Mouse (Mus musculus) liver, adult 2 months (tissue): ENCODE results near the gene Cd34.

Experiments
- CTCF ChIP-seq: fragments of 200-500 bp; IDR thresholded peaks from 2 replicates; pipeline ENCODE4 v1.5.1; 2011; ENCODE audit warnings: low read depth, low read length, control low read depth
- POLR2A ChIP-seq: fragments of 200-500 bp; IDR thresholded peaks from 2 replicates; pipeline ENCODE4 v1.6.1; 2011; ENCODE audit warnings: low read length, control low read depth; ENCODE audit not compliant: insufficient read depth; ENCODE audit errors: extremely low read depth

DNA sequence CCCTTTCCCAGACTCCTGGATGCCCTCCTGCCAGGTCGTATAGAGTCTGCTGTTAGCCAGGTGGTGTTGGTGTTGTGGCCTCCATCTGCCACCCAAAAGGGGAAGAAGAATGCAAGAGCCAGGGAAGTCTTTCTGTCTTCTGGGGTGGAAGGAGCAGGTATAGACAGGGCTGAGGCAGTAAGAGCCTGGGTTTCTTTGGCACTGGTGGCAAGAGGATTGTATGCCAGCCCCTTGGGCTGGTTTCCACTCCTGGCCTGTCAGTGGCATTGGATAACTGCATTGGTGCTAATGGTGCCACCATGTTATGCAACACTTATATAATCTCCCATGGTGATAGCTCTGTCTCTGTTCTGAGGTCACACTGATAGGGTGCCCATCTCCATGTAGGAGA, 38.7 kb downstream of the Cd34 start:
- TF ChIP-seq CTCF (no peak), POLR2A (no peak)
